Mouse (Mus musculus) layer of hippocampus, adult 9-11 months (tissue): ENCODE measurements around the gene Il18.
A peak's percentile ranks its signal among the peaks of the same experiment; 100 is the strongest.
"Not testable (repeated sequence)": the region's sequence is repeated elsewhere in the genome, so short reads cannot be mapped to it uniquely, and the experiment has no call there.

ENCODE experiments used
- DNase-seq: peaks from one replicate; pipeline ENCODE4 v3.0.0; 2022

Il18 gene

GRCm38 (mm10) chr9:50604338-50604737 lies 49.7 kb downstream of the Il18 start:
- no peak for DNase-seq

GRCm38 (mm10) chr9:50612115-50612514 lies 57.5 kb downstream of the Il18 start:
- peak; percentile 26 for DNase-seq

- no peak for DNase-seq
Observed at GRCm38 (mm10) chr9:50616161-50616560, 61.5 kb downstream of the Il18 start.

- peak; percentile 90 for DNase-seq
Observed at GRCm38 (mm10) chr9:50616766-50617603, 62.4 kb downstream of the Il18 start, which contains the start of the genes Pih1d2 and Nkapd1. Gene Pih1d2 (plus strand): TSS chr9:50617321. Gene Nkapd1 (minus strand): TSS chr9:50617464.

- no peak for DNase-seq
Observed at GRCm38 (mm10) chr9:50617794-50618330, 63.2 kb downstream of the Il18 start.

GRCm38 (mm10) chr9:50630903-50631302 lies 76.3 kb downstream of the Il18 start:
- DNase-seq = not testable (repeated sequence)
